Mouse (Mus musculus): ENCODE measurements around the gene St3gal4. TPM values are rescaled to one million over a fixed set of nuclear protein-coding genes. Genes with fewer than 3 reads are reported as not detected.
"Not testable (repeated sequence)": the region's sequence is repeated elsewhere in the genome, so short reads cannot be mapped to it uniquely, and the experiment has no call there.

St3gal4 gene
- polyA plus RNA-seq, 1 experiment from 2014 or later: 22.3 TPM

DNA sequence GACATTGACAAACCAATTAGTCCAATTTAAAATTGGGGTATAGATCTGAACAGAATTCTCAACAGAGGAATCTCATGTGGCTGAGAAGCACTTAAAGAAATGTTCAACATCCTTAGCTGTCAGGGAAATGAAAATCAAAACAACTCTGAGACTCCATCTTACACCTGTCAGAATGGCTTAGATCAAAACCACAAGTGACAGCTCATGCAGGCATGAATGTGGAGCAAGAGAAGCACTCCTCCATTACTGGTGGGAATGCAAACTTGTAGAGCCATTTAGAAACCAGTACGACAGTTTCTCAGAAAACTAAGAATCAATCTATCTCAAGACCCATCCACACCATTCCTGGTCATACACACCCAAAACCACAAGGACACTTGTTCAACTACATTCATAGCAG, 33.9 kb upstream of the St3gal4 start:
- Histone ChIP-seq H3K27ac (no peak overlapping the region), H3K9ac (no peak overlapping the region), H3K4me3 (no peak overlapping the region), H3K36me3 (no peaks in the 10 kb centered on the region), H3K4me1 (replicated peaks) (0 out of 2 replicates have a peak, but pooled peaks cover 7% of the 10 kb centered on the region), H3K27me3 (no peaks in the 10 kb centered on the region), H3K4me2 (no peak overlapping the region), H3K9me3 (replicated peaks) (no peaks in the 10 kb centered on the region)
- 89% methylated on average over 1 of the region's 1 CpGs for WGBS
- ATAC-seq (replicated peaks; ENCODE audit: insufficient number of reproducible peaks, insufficient read depth, low FRiP score, low read depth): no peak

DNA sequence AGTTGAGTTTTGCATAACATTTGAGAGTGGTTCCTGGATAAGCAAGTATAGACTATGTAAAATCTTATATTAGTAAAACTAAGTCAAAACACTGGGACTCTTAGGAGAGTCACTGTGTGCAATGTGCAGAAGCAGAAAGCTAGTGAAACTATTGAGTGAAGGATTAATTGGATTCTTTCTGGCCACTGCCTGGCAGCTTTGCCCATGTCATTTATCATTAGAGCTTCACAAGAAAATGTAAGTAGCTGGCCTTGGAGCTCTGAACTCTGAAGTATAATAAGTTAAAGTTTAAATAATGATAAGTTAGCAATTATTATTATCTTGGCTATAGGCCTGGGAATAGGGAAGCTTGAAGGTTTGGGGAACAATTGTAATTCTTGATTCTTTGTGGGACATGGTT, 29.8 kb upstream of the St3gal4 start:
- not testable (repeated sequence) for ATAC-seq (replicated peaks; ENCODE audit: insufficient number of reproducible peaks, insufficient read depth, low FRiP score, low read depth); H3K4me3 ChIP-seq; H3K27me3 ChIP-seq; H3K4me1 ChIP-seq (replicated peaks); H3K9ac ChIP-seq; H3K4me2 ChIP-seq; H3K27ac ChIP-seq; H3K36me3 ChIP-seq; H3K9me3 ChIP-seq (replicated peaks)

DNA sequence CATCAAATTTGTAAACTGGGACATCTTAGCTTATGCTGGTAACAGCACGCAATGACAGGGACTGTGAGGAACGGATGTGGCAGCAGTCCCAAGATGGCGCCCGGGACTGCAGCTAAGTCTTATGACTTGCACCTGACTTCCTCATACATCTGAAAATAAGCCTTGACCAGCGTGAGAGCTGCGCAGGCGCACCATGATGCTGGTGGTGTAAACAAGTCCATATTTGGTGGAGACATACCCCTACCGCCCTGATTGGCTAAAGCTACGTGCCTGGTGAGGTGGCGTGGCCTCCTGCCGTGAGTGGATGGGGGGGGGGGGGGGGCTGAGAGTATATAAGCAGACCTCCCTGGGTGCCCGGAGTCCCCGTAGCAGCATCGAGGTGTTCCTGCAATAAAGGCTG, 28.2 kb upstream of the St3gal4 start:
- 94% methylated on average over 14 of the region's 14 CpGs for WGBS
- not testable (repeated sequence) for H3K4me3 ChIP-seq

DNA sequence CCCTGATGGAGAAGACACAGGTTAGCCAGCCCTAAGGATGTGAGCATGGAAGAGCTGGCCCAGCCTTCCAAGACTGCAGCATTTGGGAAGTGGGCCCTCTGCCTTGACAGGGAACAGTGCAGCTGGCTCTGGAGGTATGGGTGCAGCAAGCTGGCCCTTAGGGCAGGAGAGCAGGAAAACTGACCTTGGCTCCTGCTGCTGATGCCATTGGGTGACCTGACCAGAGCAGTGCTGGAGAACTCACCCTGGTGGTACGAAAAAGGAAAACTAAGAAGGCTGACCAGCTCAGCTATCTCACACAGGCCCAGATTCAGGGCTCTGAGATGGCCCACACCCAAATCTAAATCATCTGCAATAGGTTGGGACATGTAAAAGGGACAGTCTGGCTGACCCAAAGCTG, 26.8 kb upstream of the St3gal4 start:
- Histone ChIP-seq H3K27me3 (no peaks in the 10 kb centered on the region), H3K4me2 (no peak overlapping the region), H3K4me3 (no peak overlapping the region), H3K36me3 (no peaks in the 10 kb centered on the region), H3K4me1 (replicated peaks) (no peaks in the 10 kb centered on the region), H3K9ac (no peak overlapping the region), H3K9me3 (replicated peaks) (no peaks in the 10 kb centered on the region), H3K27ac (no peak overlapping the region)
- WGBS: 77% methylated on average over 1 of the region's 1 CpGs
- ATAC-seq (replicated peaks; ENCODE audit: insufficient number of reproducible peaks, insufficient read depth, low FRiP score, low read depth): no peak

More for the DNA sequence above, 28.2 kb upstream of the St3gal4 start:
- H3K4me1 ChIP-seq (replicated peaks); H3K4me2 ChIP-seq; H3K27ac ChIP-seq; ATAC-seq (replicated peaks; ENCODE audit: insufficient number of reproducible peaks, insufficient read depth, low FRiP score, low read depth); H3K9ac ChIP-seq; H3K36me3 ChIP-seq; H3K27me3 ChIP-seq; H3K9me3 ChIP-seq (replicated peaks): not testable (repeated sequence)

DNA sequence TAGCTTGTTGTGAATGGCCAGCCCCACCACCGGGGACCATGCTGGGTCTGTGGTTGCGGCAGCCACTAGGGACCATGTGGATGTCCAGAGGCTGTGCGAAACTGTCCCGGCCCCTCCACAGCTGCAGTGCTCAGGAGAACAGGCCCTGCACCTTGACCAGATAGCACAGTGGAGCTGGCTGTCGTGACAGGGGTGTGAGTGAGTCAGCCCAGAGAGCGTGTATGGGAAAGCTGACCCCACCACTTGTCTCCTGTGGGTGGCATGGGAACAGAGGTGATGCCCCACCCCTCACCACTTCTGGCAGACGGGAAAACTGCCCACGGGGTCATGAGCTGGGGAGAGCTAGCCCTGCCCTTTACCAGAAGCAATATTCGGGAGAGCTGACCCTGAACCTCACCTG, 26.1 kb upstream of the St3gal4 start:
- Histone ChIP-seq H3K27me3 (no peaks in the 10 kb centered on the region), H3K4me3 (no peak overlapping the region)
- 69% methylated on average over 9 of the region's 9 CpGs for WGBS

DNA sequence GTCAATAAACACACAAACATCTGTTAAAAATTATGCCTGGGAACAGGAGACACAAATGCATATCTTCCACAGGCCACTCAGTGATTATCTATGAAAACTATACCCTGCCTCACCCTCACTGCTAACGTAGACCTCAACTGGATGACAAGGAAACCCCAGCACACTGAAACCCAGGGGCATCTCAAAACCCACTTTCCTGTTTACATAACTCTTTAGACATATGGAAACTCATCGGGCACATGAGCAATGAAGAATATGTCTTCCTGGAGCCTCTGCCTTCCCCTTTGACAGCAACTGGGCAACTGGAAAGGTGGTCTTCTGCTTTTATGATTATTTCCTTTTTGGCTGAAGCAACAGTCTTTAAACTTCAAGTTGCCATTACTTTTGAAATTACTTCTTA, 23.2 kb upstream of the St3gal4 start:
- no peaks in the 10 kb centered on the region for H3K4me1 ChIP-seq (replicated peaks)
- 67% methylated on average over 2 of the region's 2 CpGs for WGBS
- H3K9me3 ChIP-seq (replicated peaks): no peaks in the 10 kb centered on the region
- no peak overlapping the region for H3K9ac ChIP-seq
- no peaks in the 10 kb centered on the region for H3K36me3 ChIP-seq
- H3K27me3 ChIP-seq: no peaks in the 10 kb centered on the region
- H3K27ac ChIP-seq: no peak overlapping the region
- no peak overlapping the region for H3K4me2 ChIP-seq
- no peak overlapping the region for H3K4me3 ChIP-seq
- no peak for ATAC-seq (replicated peaks; ENCODE audit: insufficient number of reproducible peaks, insufficient read depth, low FRiP score, low read depth)

More for the DNA sequence above, 26.1 kb upstream of the St3gal4 start:
- Histone ChIP-seq H3K36me3 (no peaks in the 10 kb centered on the region), H3K4me1 (replicated peaks) (no peaks in the 10 kb centered on the region), H3K9me3 (replicated peaks) (no peaks in the 10 kb centered on the region), H3K9ac (no peak overlapping the region), H3K27ac (no peak overlapping the region), H3K4me2 (no peak overlapping the region)
- no peak for ATAC-seq (replicated peaks; ENCODE audit: insufficient number of reproducible peaks, insufficient read depth, low FRiP score, low read depth)

DNA sequence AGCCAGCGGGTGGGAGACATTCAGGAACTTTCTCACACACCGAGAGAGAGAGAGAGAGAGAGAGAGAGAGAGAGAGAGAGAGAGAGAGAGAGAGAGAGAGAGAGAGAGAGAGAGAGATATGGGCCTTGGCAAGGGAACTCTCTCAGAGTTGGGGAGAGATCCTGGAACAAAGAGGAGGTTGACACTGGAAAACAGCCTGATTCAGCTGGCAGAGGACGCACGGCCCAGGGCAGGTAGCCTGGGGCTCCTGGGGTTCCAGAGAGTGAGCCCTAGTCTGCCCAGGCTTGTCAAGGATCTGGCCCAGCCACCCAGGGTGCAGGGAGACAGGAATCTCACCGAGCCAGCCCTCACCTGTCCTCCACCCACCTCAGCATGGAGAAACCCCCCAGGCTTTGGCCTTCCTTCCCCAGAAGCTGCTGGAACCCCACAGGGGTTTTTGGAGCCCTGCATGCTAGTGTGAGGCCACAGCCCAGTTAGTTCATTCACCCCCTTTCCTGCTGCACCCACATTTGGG, 20.2 kb upstream of the St3gal4 start:
- H3K36me3 ChIP-seq: no peaks in the 10 kb centered on the region
- no peak overlapping the region for H3K9ac ChIP-seq
- no peaks in the 10 kb centered on the region for H3K9me3 ChIP-seq (replicated peaks)
- WGBS: 63% methylated on average over 4 of the region's 5 CpGs
- no peak overlapping the region for H3K27ac ChIP-seq
- no peaks in the 10 kb centered on the region for H3K27me3 ChIP-seq
- H3K4me2 ChIP-seq: no peak overlapping the region
- ATAC-seq (replicated peaks; ENCODE audit: insufficient number of reproducible peaks, insufficient read depth, low FRiP score, low read depth): no peak
- no peak overlapping the region for H3K4me3 ChIP-seq
- H3K4me1 ChIP-seq (replicated peaks): peaks cover 7% of the 10 kb centered on the region; the same call in 1 of the 2 replicates

DNA sequence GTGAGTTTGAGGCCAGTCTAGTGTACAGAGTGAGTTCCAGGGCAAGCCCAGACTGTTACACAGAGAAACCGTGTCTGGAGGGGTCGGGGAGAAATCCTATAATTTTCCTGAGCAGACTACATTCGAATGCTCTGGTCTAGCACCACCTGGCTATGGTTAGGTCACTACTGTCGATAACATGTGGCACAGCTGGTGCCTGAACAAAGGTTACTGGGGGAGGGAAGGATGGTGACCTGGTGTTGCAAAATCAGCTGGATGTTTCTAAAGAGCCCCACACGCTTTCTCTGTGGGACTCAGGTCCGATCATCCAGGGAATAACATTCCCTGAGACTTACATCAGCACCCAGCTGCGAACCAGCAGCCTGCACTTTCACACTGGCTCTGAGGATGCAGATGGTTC, 19.0 kb upstream of the St3gal4 start:
- Histone ChIP-seq H3K27me3 (no peaks in the 10 kb centered on the region), H3K9me3 (replicated peaks) (no peaks in the 10 kb centered on the region), H3K4me2 (no peak overlapping the region), H3K36me3 (no peaks in the 10 kb centered on the region), H3K9ac (no peak overlapping the region), H3K4me3 (no peak overlapping the region), H3K27ac (no peak overlapping the region), H3K4me1 (replicated peaks) (peaks cover 7% of the 10 kb centered on the region; the same call in 1 of the 2 replicates)
- ATAC-seq (replicated peaks; ENCODE audit: insufficient number of reproducible peaks, insufficient read depth, low FRiP score, low read depth): no peak
- WGBS: 74% methylated on average over 7 of the region's 7 CpGs

DNA sequence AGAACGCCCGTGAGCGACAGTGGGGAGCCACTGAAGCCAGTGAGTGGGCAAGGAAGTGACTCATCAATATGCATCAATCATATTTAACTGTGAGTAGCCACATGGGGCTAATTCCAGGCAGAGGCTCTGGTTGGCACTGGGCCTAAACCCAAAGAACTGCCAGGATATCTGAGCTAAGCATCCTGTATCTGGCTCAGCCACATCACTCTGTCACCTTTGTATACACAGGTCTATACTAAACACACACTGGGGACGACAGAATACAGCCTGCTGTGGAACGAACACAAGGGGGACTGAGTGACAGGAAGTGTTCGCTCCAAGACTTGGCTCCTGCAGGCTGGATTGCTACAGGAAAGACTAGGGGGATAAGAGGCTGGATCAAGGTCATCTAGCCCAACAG, 16.5 kb upstream of the St3gal4 start:
- Histone ChIP-seq H3K27me3 (no peaks in the 10 kb centered on the region), H3K4me3 (no peak overlapping the region), H3K36me3 (no peaks in the 10 kb centered on the region), H3K9me3 (replicated peaks) (no peaks in the 10 kb centered on the region), H3K9ac (no peak overlapping the region), H3K27ac (no peak overlapping the region), H3K4me2 (no peak overlapping the region), H3K4me1 (replicated peaks) (peaks cover 11% of the 10 kb centered on the region; the same call in 1 of the 2 replicates)
- WGBS: 56% methylated on average over 6 of the region's 6 CpGs
- ATAC-seq (replicated peaks; ENCODE audit: insufficient number of reproducible peaks, insufficient read depth, low FRiP score, low read depth): no peak

DNA sequence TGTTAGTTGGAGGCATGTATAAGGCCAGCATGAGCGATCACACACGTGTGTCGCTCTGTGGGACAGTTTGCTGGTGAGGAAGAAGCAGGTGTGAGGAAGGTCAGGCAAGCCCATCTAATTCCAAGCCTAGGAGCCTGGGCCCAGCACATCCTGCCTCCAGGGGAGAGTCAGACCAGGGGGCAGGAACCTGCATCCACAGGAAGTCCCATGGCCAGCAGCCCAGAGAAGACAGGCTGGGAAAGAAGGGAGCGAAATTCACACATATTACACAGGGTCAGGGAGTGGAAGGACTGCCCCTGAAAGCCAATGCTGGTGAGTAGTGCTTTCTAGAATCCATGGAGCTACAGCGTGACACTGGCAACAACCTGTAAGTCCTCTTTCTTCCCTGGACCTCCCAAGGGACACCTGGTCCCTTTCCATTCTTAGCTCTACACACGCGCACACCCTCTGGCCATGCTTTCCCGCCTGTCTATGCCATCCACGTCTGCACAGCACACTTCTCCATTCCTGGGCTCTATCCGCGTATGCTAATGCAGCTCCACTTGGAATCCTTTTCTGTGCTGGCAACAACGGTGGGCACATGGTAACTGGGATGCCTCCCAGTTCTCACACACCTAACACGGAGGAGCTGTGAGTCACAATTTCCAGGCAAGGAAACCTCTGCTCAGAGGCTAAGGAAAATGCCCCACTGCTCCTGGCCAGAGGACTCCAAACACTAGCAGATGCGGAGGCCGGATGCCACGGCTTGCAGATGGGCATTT, 12.7 kb upstream of the St3gal4 start:
- ATAC-seq (replicated peaks; ENCODE audit: insufficient number of reproducible peaks, insufficient read depth, low FRiP score, low read depth): peak; percentile 44; the same call in 1 of the 2 replicates
- H3K27ac ChIP-seq: 0 out of 2 replicates have a peak overlapping the region, but pooled peaks have one; percentile 35
- no peaks in the 10 kb centered on the region for H3K27me3 ChIP-seq
- H3K4me3 ChIP-seq: no peak overlapping the region
- H3K36me3 ChIP-seq: no peaks in the 10 kb centered on the region
- H3K4me1 ChIP-seq (replicated peaks): peaks cover 20% of the 10 kb centered on the region
- no peak overlapping the region for H3K9ac ChIP-seq
- no peaks in the 10 kb centered on the region for H3K9me3 ChIP-seq (replicated peaks)
- WGBS: 83% methylated on average over 16 of the region's 16 CpGs
- no peak overlapping the region for H3K4me2 ChIP-seq

DNA sequence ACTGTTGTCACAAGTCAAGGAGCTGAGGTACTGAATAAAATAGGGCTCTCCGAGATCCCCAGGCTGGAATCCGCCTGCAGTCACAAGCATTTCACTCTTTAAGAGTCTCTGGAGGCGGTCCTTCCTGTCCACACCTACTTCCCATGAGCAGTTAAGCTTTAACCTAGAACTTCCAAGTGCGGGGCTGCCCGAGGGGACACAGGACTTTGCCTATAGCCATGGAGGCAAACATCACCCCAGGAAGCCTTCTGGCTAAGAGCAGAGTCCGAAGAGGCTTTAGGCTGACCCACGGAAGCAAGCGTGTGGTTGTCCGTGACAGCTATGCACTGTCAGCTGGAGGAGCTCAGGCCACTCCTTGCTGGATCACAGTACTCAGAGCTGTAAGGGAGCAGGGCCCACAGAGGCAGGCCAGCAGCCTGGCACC, 9.9 kb upstream of the St3gal4 start:
- no peak overlapping the region for H3K9ac ChIP-seq
- WGBS: 60% methylated on average over 9 of the region's 9 CpGs
- peaks cover 13% of the 10 kb centered on the region for H3K4me1 ChIP-seq (replicated peaks)
- no peaks in the 10 kb centered on the region for H3K9me3 ChIP-seq (replicated peaks)
- no peak for ATAC-seq (replicated peaks; ENCODE audit: insufficient number of reproducible peaks, insufficient read depth, low FRiP score, low read depth)
- peaks cover 6% of the 10 kb centered on the region; the same call in 1 of the 2 replicates for H3K36me3 ChIP-seq
- no peaks in the 10 kb centered on the region for H3K27me3 ChIP-seq
- H3K27ac ChIP-seq: no peak overlapping the region
- no peak overlapping the region for H3K4me3 ChIP-seq
- no peak overlapping the region for H3K4me2 ChIP-seq

DNA sequence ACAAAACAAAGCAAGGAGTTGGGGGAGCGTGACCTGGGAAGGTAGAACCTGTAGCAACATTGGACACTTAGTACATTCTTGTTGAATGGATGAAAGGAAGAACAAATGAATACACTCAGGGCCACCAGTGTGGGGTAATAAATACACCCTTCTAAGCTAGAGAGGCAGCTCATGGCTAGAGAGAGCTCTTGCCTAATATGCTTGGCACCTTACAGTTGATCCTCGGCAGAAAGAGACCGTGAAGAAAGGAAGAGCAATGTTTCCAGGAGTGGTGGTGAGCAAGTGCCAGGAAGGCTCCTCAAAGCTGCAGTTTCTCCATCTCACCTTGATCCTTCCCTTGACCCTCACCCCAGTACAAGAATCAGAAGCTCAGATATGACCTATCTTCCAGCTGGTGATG, 9.5 kb upstream of the St3gal4 start:
- H3K27ac ChIP-seq: no peak overlapping the region
- no peak overlapping the region for H3K4me2 ChIP-seq
- peaks cover 13% of the 10 kb centered on the region for H3K4me1 ChIP-seq (replicated peaks)
- no peaks in the 10 kb centered on the region for H3K27me3 ChIP-seq
- no peak overlapping the region for H3K4me3 ChIP-seq
- 69% methylated on average over 3 of the region's 3 CpGs for WGBS
- H3K36me3 ChIP-seq: peaks cover 6% of the 10 kb centered on the region; the same call in 1 of the 2 replicates
- H3K9me3 ChIP-seq (replicated peaks): no peaks in the 10 kb centered on the region
- no peak overlapping the region for H3K9ac ChIP-seq
- no peak for ATAC-seq (replicated peaks; ENCODE audit: insufficient number of reproducible peaks, insufficient read depth, low FRiP score, low read depth)
